Mouse (Mus musculus) forebrain, embryonic 15.5 days (tissue): ENCODE data around the gene Arpp21. TPM values are rescaled to one million over a fixed set of nuclear protein-coding genes. Genes with fewer than 3 reads are reported as not detected.

ENCODE experiments used
- ATAC-seq: fragments of 200-750 bp; cut with Nextera tagmentation; replicated peaks from 2 replicates; pipeline ENCODE4 v1.8.0; 2017; ENCODE audit warnings: mild to moderate bottlenecking, moderate TSS enrichment, moderate library complexity
- H3K27ac ChIP-seq: fragments of 300-500 bp; sonication (generic); replicated peaks from 2 replicates; pipeline ENCODE4 v1.5.1; 2015; ENCODE audit warnings: mild to moderate bottlenecking, inconsistent platforms
- H3K27me3 ChIP-seq: fragments of 300-500 bp; sonication (generic); 2 replicates; pipeline ENCODE4 v1.6.1; 2015; ENCODE audit warnings: inconsistent platforms
- H3K36me3 ChIP-seq: fragments of 300-500 bp; sonication (generic); 2 replicates; pipeline ENCODE4 v1.6.1; 2015; ENCODE audit warnings: mild to moderate bottlenecking, inconsistent platforms
- H3K4me1 ChIP-seq: fragments of 300-500 bp; sonication (generic); 2 replicates; pipeline ENCODE4 v1.6.1; 2015; ENCODE audit warnings: inconsistent platforms
- H3K4me2 ChIP-seq: fragments of 300-500 bp; sonication (generic); replicated peaks from 2 replicates; pipeline ENCODE4 v1.6.1; 2015; ENCODE audit warnings: mild to moderate bottlenecking, inconsistent platforms
- H3K4me3 ChIP-seq: fragments of 300-500 bp; sonication (generic); 2 replicates; pipeline ENCODE4 v1.5.1; 2015; ENCODE audit warnings: mild to moderate bottlenecking, inconsistent platforms
- H3K9ac ChIP-seq: fragments of 300-500 bp; sonication (generic); replicated peaks from 2 replicates; pipeline ENCODE4 v1.6.1; 2015; ENCODE audit warnings: mild to moderate bottlenecking, inconsistent platforms
- H3K9me3 ChIP-seq: fragments of 300-500 bp; sonication (generic); 2 replicates; pipeline ENCODE4 v1.6.1; 2016; ENCODE audit warnings: inconsistent platforms
- WGBS: fragments of 180-500 bp; shearing (Covaris S2); methylation state at CpG from one replicate; pipeline ENCODE4 v1.1.7; 2015; ENCODE audit warnings: mixed read lengths; 5-methylcytosine and 5-hydroxymethylcytosine counted together
- polyA plus RNA-seq: library from polyadenylated mRNA; unstranded; fragments of >200 nt; fragmentation: Nextera tagmentation; extraction: Ambion mirVana; gene quantifications from 2 replicates; pipeline ENCODE4 v1.2.1, GENCODE M21; 2015

The Arpp21 gene
- polyA plus RNA-seq, 1 experiment from 2014 or later: 76.3 TPM

DNA sequence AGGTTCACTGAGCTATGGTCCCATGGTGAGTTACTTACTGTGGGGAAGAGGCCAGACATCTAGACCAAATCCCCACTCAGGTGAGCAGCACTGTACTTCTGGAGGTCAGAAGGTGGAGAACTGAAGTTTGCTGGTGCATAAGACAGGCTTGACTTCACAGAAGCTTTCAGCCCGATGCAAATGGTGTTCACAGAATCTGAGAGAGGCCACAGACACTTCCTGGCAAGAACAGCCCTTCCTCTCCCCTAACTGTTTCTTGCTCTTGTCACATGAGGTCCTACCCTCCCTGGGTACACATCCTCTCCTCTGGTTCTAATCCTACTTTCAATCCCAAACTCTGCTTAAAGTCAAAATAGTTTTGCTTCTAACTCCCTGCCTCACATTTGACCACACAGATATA, 9.2 kb downstream of the Arpp21 start:
- Histone ChIP-seq H3K27me3 (no peaks in the 10 kb centered on the region), H3K9me3 (no peaks in the 10 kb centered on the region), H3K4me3 (no peak overlapping the region), H3K4me1 (no peaks in the 10 kb centered on the region), H3K36me3 (no peaks in the 10 kb centered on the region), H3K9ac (no peak overlapping the region), H3K27ac (no peak overlapping the region), H3K4me2 (peak overlapping the region; percentile 10; the same call in 1 of the 2 replicates)
- ATAC-seq: no peak
- WGBS: 59% methylated on average over 1 of the region's 1 CpGs

DNA sequence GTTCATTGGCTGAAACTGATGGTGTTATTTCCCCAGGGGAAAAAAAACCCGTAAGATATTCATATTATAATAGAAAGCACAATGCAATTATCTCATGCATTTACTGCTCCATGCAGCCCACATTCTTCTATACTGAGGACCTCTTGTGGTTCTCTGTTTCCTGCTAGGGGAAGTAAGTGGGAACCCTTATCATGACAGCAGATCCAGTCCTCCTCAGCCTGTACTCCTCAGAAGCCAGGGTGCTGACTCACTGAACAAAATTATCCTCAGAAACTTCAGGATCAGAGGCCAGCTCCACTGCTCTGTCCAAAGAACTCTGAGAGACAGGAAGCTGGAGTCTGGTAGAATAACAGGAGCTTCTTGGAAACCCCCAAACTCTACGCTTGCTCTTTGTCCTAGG, 10.7 kb downstream of the Arpp21 start:
- Histone ChIP-seq H3K27me3 (no peaks in the 10 kb centered on the region), H3K4me2 (no peak overlapping the region), H3K4me3 (no peak overlapping the region), H3K9ac (no peak overlapping the region), H3K27ac (no peak overlapping the region), H3K4me1 (no peaks in the 10 kb centered on the region), H3K9me3 (no peaks in the 10 kb centered on the region), H3K36me3 (no peaks in the 10 kb centered on the region)
- WGBS: 77% methylated on average over 2 of the region's 2 CpGs
- ATAC-seq: no peak

DNA sequence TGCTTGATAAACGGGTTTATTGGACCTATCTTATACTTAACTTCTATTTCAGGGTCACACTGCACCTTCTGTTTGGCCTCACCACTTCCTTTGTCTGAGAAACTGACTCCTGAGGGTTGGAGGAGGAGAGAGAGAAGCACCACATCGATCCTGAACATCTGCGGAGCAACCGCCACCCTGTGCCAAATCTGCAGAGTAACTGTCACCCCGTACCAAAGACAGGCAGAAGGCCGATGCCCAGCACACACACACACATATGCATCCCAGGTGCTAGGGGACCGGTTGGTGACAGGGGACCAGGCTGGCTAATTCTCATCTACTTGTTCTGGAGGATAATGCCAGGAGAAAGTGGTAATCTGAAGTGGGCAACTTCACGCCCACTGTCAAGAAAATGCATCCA, 16.4 kb downstream of the Arpp21 start:
- no peak for ATAC-seq
- Histone ChIP-seq H3K36me3 (peaks cover 6% of the 10 kb centered on the region), H3K27ac (no peak overlapping the region), H3K9ac (no peak overlapping the region), H3K27me3 (no peaks in the 10 kb centered on the region), H3K4me2 (no peak overlapping the region), H3K4me1 (no peaks in the 10 kb centered on the region), H3K9me3 (no peaks in the 10 kb centered on the region), H3K4me3 (no peak overlapping the region)
- 84% methylated on average over 8 of the region's 8 CpGs for WGBS

DNA sequence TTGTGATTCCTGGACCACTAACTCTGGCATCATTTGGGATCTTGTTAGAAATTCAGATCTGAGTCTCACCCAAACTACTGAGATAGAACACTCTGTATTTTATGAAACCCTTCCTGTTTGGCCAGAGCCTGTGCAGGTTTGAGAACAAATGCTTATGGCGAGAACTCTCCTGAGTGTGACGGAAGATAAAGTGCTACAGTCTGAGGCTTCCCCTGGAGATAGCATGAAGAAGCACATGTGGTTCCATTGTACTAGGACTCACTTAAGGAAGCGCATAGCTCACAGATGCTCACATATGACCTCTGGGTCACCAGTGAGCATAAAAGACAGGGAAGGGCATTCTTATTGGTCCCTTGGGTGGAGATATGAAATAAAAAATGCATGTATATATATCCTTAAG, 17.5 kb downstream of the Arpp21 start:
- Histone ChIP-seq H3K36me3 (peaks cover 6% of the 10 kb centered on the region), H3K4me1 (0 out of 2 replicates have a peak, but pooled peaks cover 3% of the 10 kb centered on the region), H3K9me3 (no peaks in the 10 kb centered on the region), H3K9ac (no peak overlapping the region), H3K27ac (no peak overlapping the region), H3K27me3 (no peaks in the 10 kb centered on the region), H3K4me3 (no peak overlapping the region), H3K4me2 (no peak overlapping the region)
- WGBS: 88% methylated on average over 3 of the region's 3 CpGs
- ATAC-seq: no peak

DNA sequence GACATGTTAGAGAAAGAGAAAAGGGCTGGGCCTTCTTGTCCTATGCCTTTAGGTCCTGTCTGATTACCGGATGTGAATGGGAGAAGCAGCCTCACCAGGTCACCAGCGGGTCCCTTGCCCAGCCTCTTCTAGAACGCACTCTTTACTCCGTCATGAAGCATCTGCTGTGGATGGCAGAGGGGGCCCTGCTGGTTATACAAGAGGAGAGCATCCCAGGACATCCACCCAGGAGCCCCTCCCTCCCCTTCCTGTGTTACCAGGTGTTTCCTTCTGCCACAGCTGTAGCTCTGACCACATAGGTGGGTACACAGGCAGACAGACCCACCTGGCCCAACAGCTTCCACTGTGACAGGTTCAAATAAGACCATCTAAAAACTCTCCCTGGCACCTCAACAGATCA, 18.6 kb downstream of the Arpp21 start:
- Histone ChIP-seq H3K36me3 (peaks cover 6% of the 10 kb centered on the region), H3K27me3 (no peaks in the 10 kb centered on the region), H3K9ac (no peak overlapping the region), H3K4me3 (no peak overlapping the region), H3K9me3 (no peaks in the 10 kb centered on the region), H3K4me2 (no peak overlapping the region), H3K27ac (no peak overlapping the region), H3K4me1 (0 out of 2 replicates have a peak, but pooled peaks cover 3% of the 10 kb centered on the region)
- ATAC-seq: no peak
- 89% methylated on average over 4 of the region's 4 CpGs for WGBS

DNA sequence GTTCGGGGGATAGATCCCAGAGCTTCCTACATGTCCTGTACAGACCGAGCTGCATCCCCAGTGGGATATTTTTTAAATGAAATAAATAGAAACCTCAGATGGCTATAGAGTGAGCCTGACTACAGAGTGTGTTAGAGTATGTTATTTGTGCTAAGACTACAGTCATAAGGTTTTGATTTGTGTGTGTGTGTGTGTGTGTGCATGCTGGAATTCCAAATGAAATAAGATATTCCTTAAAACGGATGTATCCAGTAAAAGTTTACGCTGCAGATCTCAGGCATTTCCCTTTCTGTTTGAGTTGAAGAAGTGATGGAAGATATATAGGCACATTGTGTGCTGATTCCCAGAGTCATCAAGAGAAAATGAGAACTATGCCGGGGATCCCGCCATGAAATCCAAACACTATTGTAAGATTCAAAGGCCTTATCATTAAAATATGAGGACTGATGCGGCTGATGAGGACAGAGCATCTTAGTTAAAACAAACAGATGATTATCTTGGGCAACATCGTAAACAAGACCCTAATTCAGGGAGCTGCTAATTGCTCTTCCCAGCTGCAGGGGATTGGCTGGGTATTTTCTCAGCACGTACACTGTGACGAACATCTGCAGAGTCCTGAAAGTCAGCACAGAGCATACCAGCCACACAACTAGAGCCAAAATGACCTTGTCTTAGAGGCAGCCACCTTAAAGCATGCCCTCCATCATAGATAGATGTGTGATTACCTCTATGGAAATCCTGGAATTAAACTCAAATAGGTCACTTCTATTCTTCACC, 20.5 kb downstream of the Arpp21 start:
- Histone ChIP-seq H3K27me3 (no peaks in the 10 kb centered on the region), H3K36me3 (peaks cover 6% of the 10 kb centered on the region), H3K4me1 (0 out of 2 replicates have a peak, but pooled peaks cover 3% of the 10 kb centered on the region), H3K27ac (no peak overlapping the region), H3K4me3 (no peak overlapping the region), H3K9ac (no peak overlapping the region), H3K4me2 (no peak overlapping the region), H3K9me3 (no peaks in the 10 kb centered on the region)
- peak; percentile 61 for ATAC-seq
- 68% methylated on average over 10 of the region's 10 CpGs for WGBS

DNA sequence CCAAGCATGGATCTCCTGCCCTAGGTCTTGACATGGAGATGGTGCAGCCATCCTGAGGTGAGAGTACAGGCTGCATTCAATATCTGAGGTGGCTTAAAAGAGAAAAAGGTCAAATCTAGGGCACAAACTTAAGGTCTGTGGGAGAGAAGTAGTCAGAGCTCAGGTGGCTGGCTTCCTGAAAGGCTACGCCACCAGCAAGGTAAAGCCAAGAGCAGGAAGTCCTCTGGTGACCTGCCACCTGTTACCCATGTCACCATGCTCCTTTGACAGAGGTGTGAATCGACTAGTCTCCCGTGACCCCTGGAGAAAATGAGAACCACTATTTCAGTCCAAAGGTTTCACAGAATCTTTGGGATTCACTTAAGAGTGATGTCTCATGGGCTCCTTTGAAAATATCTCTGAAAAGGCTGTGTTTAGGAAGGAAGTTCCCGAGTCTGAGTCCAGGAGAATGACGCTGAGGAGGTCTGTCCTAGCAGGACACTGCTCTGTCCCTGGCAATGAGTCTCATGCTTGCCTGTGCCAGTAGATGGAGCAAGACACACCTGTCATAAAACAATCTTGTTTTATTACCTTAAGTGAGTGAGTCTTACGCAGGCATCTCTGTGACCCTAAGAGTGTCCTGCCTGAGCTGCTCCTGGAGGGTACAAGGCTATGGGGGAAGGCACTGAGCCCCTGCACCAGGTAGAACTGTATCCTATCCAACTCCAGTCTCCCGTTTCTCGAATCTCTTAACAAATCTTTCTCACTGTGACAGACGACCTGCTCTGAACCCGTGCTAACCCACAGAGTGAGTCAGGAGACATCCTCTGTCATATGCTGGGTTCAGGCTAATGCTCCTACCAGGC, 22.1 kb downstream of the Arpp21 start:
- no peaks in the 10 kb centered on the region for H3K27me3 ChIP-seq
- no peak overlapping the region for H3K4me2 ChIP-seq
- H3K27ac ChIP-seq: no peak overlapping the region
- H3K4me3 ChIP-seq: no peak overlapping the region
- no peaks in the 10 kb centered on the region for H3K9me3 ChIP-seq
- ATAC-seq: no peak
- 75% methylated on average over 10 of the region's 10 CpGs for WGBS
- H3K9ac ChIP-seq: no peak overlapping the region
- H3K36me3 ChIP-seq: peaks cover 6% of the 10 kb centered on the region
- H3K4me1 ChIP-seq: 0 out of 2 replicates have a peak, but pooled peaks cover 3% of the 10 kb centered on the region

DNA sequence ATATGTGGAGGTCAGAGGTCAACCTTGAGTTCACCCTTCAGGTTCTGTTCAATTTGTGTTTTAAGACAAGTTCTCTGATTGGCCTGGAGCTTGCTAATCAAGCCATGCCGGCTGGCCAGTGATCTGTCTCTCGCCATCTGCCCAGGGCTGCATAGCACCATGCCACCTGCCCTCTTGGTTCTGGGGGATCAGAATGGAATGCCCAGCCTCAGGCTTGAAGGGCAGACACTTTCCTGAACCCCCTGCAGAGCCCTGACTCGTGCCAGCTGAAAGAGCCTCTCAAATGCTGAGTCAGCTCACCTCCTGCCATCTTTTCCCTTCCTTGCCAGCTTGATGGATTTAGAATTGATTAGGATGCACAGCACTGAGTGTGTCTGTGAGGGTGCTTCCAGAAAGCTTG, 25.9 kb downstream of the Arpp21 start:
- H3K27ac ChIP-seq: no peak overlapping the region
- H3K27me3 ChIP-seq: no peaks in the 10 kb centered on the region
- no peaks in the 10 kb centered on the region for H3K9me3 ChIP-seq
- no peak overlapping the region for H3K4me3 ChIP-seq
- 66% methylated on average over 3 of the region's 3 CpGs for WGBS
- no peaks in the 10 kb centered on the region for H3K36me3 ChIP-seq
- H3K9ac ChIP-seq: no peak overlapping the region
- peaks cover 11% of the 10 kb centered on the region for H3K4me1 ChIP-seq
- no peak overlapping the region for H3K4me2 ChIP-seq
- ATAC-seq: no peak

DNA sequence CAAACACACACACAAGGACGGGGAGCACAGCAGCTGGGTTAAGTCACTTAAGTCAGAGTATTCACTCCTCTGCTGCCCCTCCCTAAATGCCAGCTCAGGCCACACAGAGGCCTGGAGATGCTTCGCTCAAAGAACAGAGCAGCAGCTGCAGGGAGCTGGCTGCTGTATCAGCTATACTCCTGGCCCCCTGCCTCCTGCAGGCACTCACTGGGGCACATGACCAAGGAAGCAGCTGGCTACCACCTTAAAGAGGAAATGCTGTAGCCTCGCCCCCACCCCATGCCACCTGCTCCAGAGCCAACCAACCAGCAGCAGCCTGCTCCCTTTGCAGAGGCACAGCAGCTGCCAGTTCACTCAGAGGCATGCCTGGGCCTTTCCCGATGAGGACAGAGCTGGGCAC, 28.0 kb downstream of the Arpp21 start:
- Histone ChIP-seq H3K9ac (no peak overlapping the region), H3K27ac (peak overlapping the region; percentile 16), H3K36me3 (no peaks in the 10 kb centered on the region), H3K27me3 (no peaks in the 10 kb centered on the region), H3K4me3 (no peak overlapping the region), H3K4me1 (peaks cover 8% of the 10 kb centered on the region), H3K9me3 (no peaks in the 10 kb centered on the region), H3K4me2 (no peak overlapping the region)
- WGBS: 11% methylated on average over 4 of the region's 4 CpGs
- ATAC-seq: peak; percentile 92

DNA sequence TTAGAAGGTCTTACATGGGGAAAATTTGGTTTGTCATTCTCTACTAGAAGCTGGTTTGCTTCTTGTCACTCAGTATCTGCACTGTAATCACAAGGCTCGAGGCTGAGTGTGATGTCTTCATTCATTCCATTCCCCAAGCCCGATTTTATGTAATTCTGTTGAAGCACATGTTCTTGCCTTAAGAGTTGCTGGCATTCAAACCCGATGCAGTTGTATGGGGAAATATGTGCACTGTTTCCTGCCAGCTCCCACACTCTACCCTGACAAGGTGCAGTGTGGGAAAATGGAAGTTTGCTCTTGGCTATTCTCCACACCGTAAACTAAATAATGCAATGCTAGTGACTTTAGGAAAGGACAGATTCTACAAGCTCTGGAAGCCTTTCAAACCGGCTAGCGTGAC, 37.4 kb downstream of the Arpp21 start:
- WGBS: 79% methylated on average over 6 of the region's 6 CpGs
- Histone ChIP-seq H3K4me2 (no peak overlapping the region), H3K27ac (0 out of 2 replicates have a peak overlapping the region, but pooled peaks have one; percentile 8), H3K4me1 (peaks cover 7% of the 10 kb centered on the region; the same call in 1 of the 2 replicates), H3K9ac (no peak overlapping the region), H3K9me3 (no peaks in the 10 kb centered on the region), H3K27me3 (no peaks in the 10 kb centered on the region), H3K4me3 (no peak overlapping the region), H3K36me3 (no peaks in the 10 kb centered on the region)
- no peak; the same call in 1 of the 2 replicates for ATAC-seq

DNA sequence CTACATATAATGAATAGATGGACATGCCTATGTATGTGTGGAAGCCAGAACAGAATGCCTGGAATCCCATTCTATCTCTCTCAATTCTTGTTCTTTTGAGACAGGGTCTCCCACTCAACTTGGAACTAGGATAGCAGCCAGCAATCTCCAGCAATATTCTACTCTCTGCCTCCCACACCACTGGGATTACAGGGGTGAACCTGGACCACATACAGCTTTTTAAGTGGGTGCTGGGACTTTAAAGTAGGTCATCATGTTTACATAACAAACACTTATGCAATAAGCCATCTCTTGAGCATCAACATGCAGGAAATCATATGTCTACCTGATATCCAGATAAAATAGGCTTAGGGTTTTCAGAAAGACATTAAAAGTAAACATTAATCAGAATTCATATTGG, 41.7 kb downstream of the Arpp21 start:
- no peak for ATAC-seq
- Histone ChIP-seq H3K4me3 (no peak overlapping the region), H3K27me3 (no peaks in the 10 kb centered on the region), H3K9ac (no peak overlapping the region), H3K4me1 (peaks cover 11% of the 10 kb centered on the region), H3K36me3 (no peaks in the 10 kb centered on the region), H3K4me2 (no peak overlapping the region), H3K9me3 (no peaks in the 10 kb centered on the region), H3K27ac (no peak overlapping the region)

DNA sequence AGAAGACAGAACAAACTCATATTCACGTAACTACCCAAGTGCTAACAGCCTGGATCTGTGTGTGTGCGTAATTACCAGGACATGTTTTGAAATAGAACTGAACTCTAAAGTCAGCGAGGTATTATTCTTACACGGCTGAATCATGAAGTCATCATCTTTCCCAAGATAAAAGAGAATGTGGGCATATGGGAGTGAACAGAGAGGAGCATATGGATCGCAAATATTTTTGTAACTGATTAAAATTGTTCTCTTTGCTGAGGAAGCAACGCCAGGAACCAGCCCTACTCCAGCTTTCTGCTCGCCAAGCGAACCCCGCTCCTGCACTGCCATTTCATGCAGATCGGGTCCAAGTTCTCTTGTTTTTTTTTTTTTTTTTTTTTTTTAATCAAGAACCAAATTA, 46.3 kb downstream of the Arpp21 start:
- 58% methylated on average over 10 of the region's 10 CpGs for WGBS
- no peak for ATAC-seq
- Histone ChIP-seq H3K36me3 (peaks cover 3% of the 10 kb centered on the region; the same call in 1 of the 2 replicates), H3K4me2 (no peak overlapping the region), H3K4me3 (no peak overlapping the region), H3K27me3 (no peaks in the 10 kb centered on the region), H3K27ac (peak overlapping the region; percentile 65), H3K4me1 (peaks cover 33% of the 10 kb centered on the region), H3K9me3 (no peaks in the 10 kb centered on the region), H3K9ac (no peak overlapping the region)
